Mouse (Mus musculus): ENCODE results near the gene Txlng. TPM values are rescaled to one million over a fixed set of nuclear protein-coding genes. Genes with fewer than 3 reads are reported as not detected.

Gene Txlng
- polyA plus RNA-seq, 1 experiment from 2014 or later, result 14.5 TPM

GRCm38 (mm10) chrX:162761716-162762395 is 67.4 kb downstream of the Txlng start:
- Histone ChIP-seq H3K4me2 (ENCODE audit: low read depth, low read length) (peak overlapping the region; percentile 62), H3K27me3 (ENCODE audit: control insufficient read depth, insufficient read depth, low read depth, low read length) (no peaks in the 10 kb centered on the region), H3K9ac (ENCODE audit: low read length) (peak overlapping the region; percentile 79), H3K9me3 (ENCODE audit: control insufficient read depth, low read length) (no peaks in the 10 kb centered on the region), H3K36me3 (ENCODE audit: control insufficient read depth, insufficient read depth, low read length) (peaks cover 4% of the 10 kb centered on the region; the same call in 1 of the 2 replicates), H3K4me3 (ENCODE audit: low read length) (peak overlapping the region; percentile 61), H3K27ac (ENCODE audit: low read length) (no peak overlapping the region), H3K4me1 (replicated peaks; ENCODE audit: control insufficient read depth, insufficient read depth, low read length) (peaks cover 5% of the 10 kb centered on the region; the same call in 1 of the 2 replicates)
- ATAC-seq (ENCODE audit: low read depth), result no peak
- WGBS, result 22% methylated on average over 9 of the region's 9 CpGs

GRCm38 (mm10) chrX:162760958-162761515 is 68.2 kb downstream of the Txlng start:
- no peak for ATAC-seq (ENCODE audit: low read depth)
- Histone ChIP-seq H3K27ac (ENCODE audit: low read length) (peak overlapping the region; percentile 99), H3K36me3 (ENCODE audit: control insufficient read depth, insufficient read depth, low read length) (peaks cover 4% of the 10 kb centered on the region; the same call in 1 of the 2 replicates), H3K27me3 (ENCODE audit: control insufficient read depth, insufficient read depth, low read depth, low read length) (no peaks in the 10 kb centered on the region), H3K9ac (ENCODE audit: low read length) (peak overlapping the region; percentile 79), H3K4me3 (ENCODE audit: low read length) (peak overlapping the region; percentile 61), H3K4me2 (ENCODE audit: low read depth, low read length) (peak overlapping the region; percentile 62), H3K4me1 (replicated peaks; ENCODE audit: control insufficient read depth, insufficient read depth, low read length) (peaks cover 5% of the 10 kb centered on the region; the same call in 1 of the 2 replicates), H3K9me3 (ENCODE audit: control insufficient read depth, low read length) (no peaks in the 10 kb centered on the region)
- 15% methylated on average over 29 of the region's 50 CpGs for WGBS

- peaks cover 5% of the 10 kb centered on the region; the same call in 1 of the 2 replicates for H3K4me1 ChIP-seq (replicated peaks; ENCODE audit: control insufficient read depth, insufficient read depth, low read length)
- H3K4me3 ChIP-seq (ENCODE audit: low read length), result peak within 1 kb of the TSS; percentile 61
- ATAC-seq (ENCODE audit: low read depth), result peak; percentile 96
- WGBS, result 21% methylated on average over 48 of the region's 100 CpGs
- H3K9ac ChIP-seq (ENCODE audit: low read length), result peak within 1 kb of the TSS; percentile 79
- H3K36me3 ChIP-seq (ENCODE audit: control insufficient read depth, insufficient read depth, low read length), result peaks cover 4% of the 10 kb centered on the region; the same call in 1 of the 2 replicates
- peak within 1 kb of the TSS; percentile 62 for H3K4me2 ChIP-seq (ENCODE audit: low read depth, low read length)
- H3K27me3 ChIP-seq (ENCODE audit: control insufficient read depth, insufficient read depth, low read depth, low read length), result no peaks in the 10 kb centered on the region
- H3K9me3 ChIP-seq (ENCODE audit: control insufficient read depth, low read length), result no peaks in the 10 kb centered on the region
- H3K27ac ChIP-seq (ENCODE audit: low read length), result peak within 1 kb of the TSS; percentile 99
These were observed 68.9 kb downstream of the Txlng start, which contains the start of gene Rbbp7 for GRCm38 (mm10) chrX:162760115-162760942. Gene Rbbp7 (plus strand): TSS chrX:162760402.

DNA sequence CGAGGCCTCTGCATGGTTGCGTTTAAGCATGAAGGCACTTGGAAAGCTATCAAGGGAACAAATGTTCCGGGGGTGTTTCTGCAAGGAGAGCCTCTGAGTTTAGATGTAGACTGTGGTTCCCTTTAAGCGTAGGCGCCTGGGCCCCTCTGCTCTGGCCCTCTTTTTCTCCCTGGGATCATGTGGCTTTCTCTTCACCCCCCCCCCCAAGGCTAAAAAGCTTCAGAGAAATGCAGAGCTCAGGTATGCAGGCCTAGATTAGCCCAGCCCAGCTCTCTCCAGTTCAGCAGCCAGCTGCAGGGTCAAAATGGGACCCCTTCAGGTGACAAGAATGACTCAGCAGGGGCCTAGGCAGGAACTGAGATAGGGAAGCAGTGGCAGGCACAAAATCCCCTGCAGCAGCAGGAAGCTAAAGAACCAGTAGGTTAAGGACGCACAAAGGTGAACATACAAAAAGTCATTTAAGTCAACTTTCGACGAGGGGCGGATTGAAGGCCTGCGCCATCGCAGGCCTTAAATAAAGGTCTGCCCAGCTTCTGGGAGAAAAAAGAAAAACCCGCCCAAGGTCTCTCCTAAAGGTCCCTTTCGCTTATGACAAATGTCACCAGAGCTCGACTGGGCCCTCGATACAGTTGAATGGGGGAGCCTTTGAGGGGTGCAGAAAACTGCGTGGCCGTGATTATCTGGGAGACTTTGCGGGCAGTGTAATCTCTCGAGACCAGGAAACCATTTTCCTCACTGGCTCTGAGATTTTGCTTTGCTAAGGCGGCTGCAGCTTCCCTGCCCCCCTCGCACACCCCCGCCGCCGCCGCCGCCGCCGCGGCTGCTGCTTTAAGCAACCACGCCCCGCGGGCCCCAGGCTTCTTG is 69.8 kb downstream of the Txlng start:
- Histone ChIP-seq H3K9ac (ENCODE audit: low read length) (peak overlapping the region; percentile 67), H3K4me3 (ENCODE audit: low read length) (peak overlapping the region; percentile 38), H3K36me3 (ENCODE audit: control insufficient read depth, insufficient read depth, low read length) (peaks cover 4% of the 10 kb centered on the region; the same call in 1 of the 2 replicates), H3K4me1 (replicated peaks; ENCODE audit: control insufficient read depth, insufficient read depth, low read length) (peaks cover 5% of the 10 kb centered on the region; the same call in 1 of the 2 replicates), H3K9me3 (ENCODE audit: control insufficient read depth, low read length) (no peaks in the 10 kb centered on the region), H3K27me3 (ENCODE audit: control insufficient read depth, insufficient read depth, low read depth, low read length) (no peaks in the 10 kb centered on the region), H3K4me2 (ENCODE audit: low read depth, low read length) (peak overlapping the region; percentile 54), H3K27ac (ENCODE audit: low read length) (peak overlapping the region; percentile 96)
- ATAC-seq (ENCODE audit: low read depth), result peak; percentile 19; the same call in 1 of the 2 replicates
- 28% methylated on average over 19 of the region's 32 CpGs for WGBS

DNA sequence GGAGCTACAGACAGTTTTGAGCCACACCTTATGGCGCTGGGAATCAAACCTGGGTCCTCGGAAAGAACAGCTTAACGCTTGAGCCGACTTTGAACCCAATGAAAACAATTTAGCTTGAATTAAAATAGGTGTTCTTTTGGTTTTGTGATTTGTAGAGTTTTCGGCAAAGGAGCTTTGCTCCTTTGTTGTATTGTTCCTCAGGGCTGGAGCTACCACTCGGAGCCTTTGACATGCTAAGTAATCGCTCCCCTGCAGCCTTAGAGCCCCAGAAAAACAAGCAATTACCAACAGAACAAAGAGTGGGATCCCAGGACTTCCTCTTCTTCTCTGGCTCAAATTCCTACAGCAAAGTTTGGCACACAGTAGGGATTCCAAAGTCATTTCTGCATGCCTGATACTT is 73.2 kb downstream of the Txlng start:
- no peaks in the 10 kb centered on the region for H3K9me3 ChIP-seq (ENCODE audit: control insufficient read depth, low read length)
- 55% methylated on average over 7 of the region's 7 CpGs for WGBS
- H3K4me1 ChIP-seq (replicated peaks; ENCODE audit: control insufficient read depth, insufficient read depth, low read length), result peaks cover 5% of the 10 kb centered on the region; the same call in 1 of the 2 replicates
- no peak for ATAC-seq (ENCODE audit: low read depth)
- 0 out of 2 replicates have a peak, but pooled peaks cover 3% of the 10 kb centered on the region for H3K27me3 ChIP-seq (ENCODE audit: control insufficient read depth, insufficient read depth, low read depth, low read length)
- H3K4me2 ChIP-seq (ENCODE audit: low read depth, low read length), result no peak overlapping the region
- no peak overlapping the region for H3K4me3 ChIP-seq (ENCODE audit: low read length)
- H3K36me3 ChIP-seq (ENCODE audit: control insufficient read depth, insufficient read depth, low read length), result no peaks in the 10 kb centered on the region
- H3K9ac ChIP-seq (ENCODE audit: low read length), result no peak overlapping the region
- no peak overlapping the region for H3K27ac ChIP-seq (ENCODE audit: low read length)

DNA sequence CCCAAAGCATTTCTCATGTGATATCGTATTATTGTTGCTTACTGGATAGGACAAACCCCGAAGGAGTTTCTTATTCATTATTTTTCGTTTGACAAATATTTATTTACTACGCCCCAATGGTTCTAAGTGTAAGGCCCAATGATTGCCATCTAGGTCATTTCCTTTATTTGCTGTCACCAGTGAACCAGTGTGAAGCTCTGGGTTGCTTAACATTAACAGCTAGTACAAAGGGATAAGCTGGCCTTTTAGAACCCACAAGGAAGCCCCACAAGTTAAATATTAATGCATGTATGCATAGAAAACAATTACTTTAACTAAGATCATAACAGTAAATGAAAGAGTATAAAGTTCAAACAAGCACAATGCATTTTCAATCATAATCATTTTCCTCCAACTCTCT is 74.9 kb downstream of the Txlng start:
- Histone ChIP-seq H3K4me3 (ENCODE audit: low read length) (no peak overlapping the region), H3K9me3 (ENCODE audit: control insufficient read depth, low read length) (no peaks in the 10 kb centered on the region), H3K27me3 (ENCODE audit: control insufficient read depth, insufficient read depth, low read depth, low read length) (0 out of 2 replicates have a peak, but pooled peaks cover 3% of the 10 kb centered on the region), H3K36me3 (ENCODE audit: control insufficient read depth, insufficient read depth, low read length) (no peaks in the 10 kb centered on the region), H3K4me2 (ENCODE audit: low read depth, low read length) (no peak overlapping the region), H3K27ac (ENCODE audit: low read length) (no peak overlapping the region), H3K4me1 (replicated peaks; ENCODE audit: control insufficient read depth, insufficient read depth, low read length) (peaks cover 4% of the 10 kb centered on the region; the same call in 1 of the 2 replicates), H3K9ac (ENCODE audit: low read length) (no peak overlapping the region)
- WGBS, result 82% methylated on average over 4 of the region's 4 CpGs
- ATAC-seq (ENCODE audit: low read depth), result no peak

GRCm38 (mm10) chrX:162752418-162752817 is 76.8 kb downstream of the Txlng start:
- H3K9me3 ChIP-seq (ENCODE audit: control insufficient read depth, low read length), result no peaks in the 10 kb centered on the region
- no peaks in the 10 kb centered on the region for H3K36me3 ChIP-seq (ENCODE audit: control insufficient read depth, insufficient read depth, low read length)
- no peaks in the 10 kb centered on the region for H3K4me1 ChIP-seq (replicated peaks; ENCODE audit: control insufficient read depth, insufficient read depth, low read length)
- 93% methylated on average over 2 of the region's 2 CpGs for WGBS
- 0 out of 2 replicates have a peak, but pooled peaks cover 3% of the 10 kb centered on the region for H3K27me3 ChIP-seq (ENCODE audit: control insufficient read depth, insufficient read depth, low read depth, low read length)
- no peak for ATAC-seq (ENCODE audit: low read depth)
- H3K4me3 ChIP-seq (ENCODE audit: low read length), result no peak overlapping the region
- H3K27ac ChIP-seq (ENCODE audit: low read length), result no peak overlapping the region
- H3K9ac ChIP-seq (ENCODE audit: low read length), result no peak overlapping the region
- no peak overlapping the region for H3K4me2 ChIP-seq (ENCODE audit: low read depth, low read length)

- H3K4me1 ChIP-seq (replicated peaks; ENCODE audit: control insufficient read depth, insufficient read depth, low read length), result no peaks in the 10 kb centered on the region
- 26% methylated on average over 9 of the region's 9 CpGs for WGBS
- no peak for ATAC-seq (ENCODE audit: low read depth)
- peaks cover 3% of the 10 kb centered on the region; the same call in 1 of the 2 replicates for H3K27me3 ChIP-seq (ENCODE audit: control insufficient read depth, insufficient read depth, low read depth, low read length)
- H3K4me3 ChIP-seq (ENCODE audit: low read length), result no peak overlapping the region
- no peaks in the 10 kb centered on the region for H3K9me3 ChIP-seq (ENCODE audit: control insufficient read depth, low read length)
- H3K9ac ChIP-seq (ENCODE audit: low read length), result no peak overlapping the region
- no peaks in the 10 kb centered on the region for H3K36me3 ChIP-seq (ENCODE audit: control insufficient read depth, insufficient read depth, low read length)
- H3K4me2 ChIP-seq (ENCODE audit: low read depth, low read length), result no peak overlapping the region
- H3K27ac ChIP-seq (ENCODE audit: low read length), result no peak overlapping the region
These were observed 80.4 kb downstream of the Txlng start for GRCm38 (mm10) chrX:162748696-162749420.
